Mouse (Mus musculus) c-Kit-positive CD71-positive TER-119-positive erythroid progenitor cells, embryonic 14.5 days (primary cell): ENCODE data around the gene Syt11.
A peak's percentile ranks its signal among the peaks of the same experiment; 100 is the strongest.
"Not testable (repeated sequence)": the region's sequence is repeated elsewhere in the genome, so short reads cannot be mapped to it uniquely, and the experiment has no call there.

Experiments used
- DNase-seq: peaks from one replicate; pipeline ENCODE4 v3.0.0-alpha.2; 2013; ENCODE audit warnings: low spot score

The Syt11 gene

GRCm38 (mm10) chr3:88774939-88775841 lies at the start of gene Syt11:
TSS of gene Syt11 (minus strand) at chr3:88775164.
- not testable (repeated sequence) for DNase-seq

- DNase-seq = no peak
Observed at GRCm38 (mm10) chr3:88803910-88804540, 29.1 kb upstream of the Syt11 start.

- not testable (repeated sequence) for DNase-seq
Observed at GRCm38 (mm10) chr3:88797507-88797906, 22.5 kb upstream of the Syt11 start.

DNA sequence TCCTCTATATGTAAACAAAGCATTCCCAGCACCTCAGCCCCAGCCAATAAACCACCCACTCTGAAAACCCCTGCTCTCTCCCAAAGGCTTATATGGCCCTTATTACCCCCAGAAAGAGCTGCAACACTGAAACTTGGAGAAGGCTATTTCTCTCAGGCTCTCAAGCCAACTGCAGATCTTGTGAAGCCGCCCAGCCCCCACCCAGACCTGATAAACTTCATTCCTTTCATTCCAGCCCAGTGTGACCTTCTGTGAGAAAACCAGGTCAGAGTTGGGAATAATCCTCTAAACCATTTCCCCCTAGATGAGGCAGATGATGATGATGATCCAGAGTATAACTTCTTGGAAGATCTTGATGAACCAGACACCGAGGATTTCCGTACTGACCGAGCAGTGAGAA lies 13.1 kb upstream of the Syt11 start:
- not testable (repeated sequence) for DNase-seq

GRCm38 (mm10) chr3:88786805-88787204 lies 11.8 kb upstream of the Syt11 start:
- not testable (repeated sequence) for DNase-seq

DNA sequence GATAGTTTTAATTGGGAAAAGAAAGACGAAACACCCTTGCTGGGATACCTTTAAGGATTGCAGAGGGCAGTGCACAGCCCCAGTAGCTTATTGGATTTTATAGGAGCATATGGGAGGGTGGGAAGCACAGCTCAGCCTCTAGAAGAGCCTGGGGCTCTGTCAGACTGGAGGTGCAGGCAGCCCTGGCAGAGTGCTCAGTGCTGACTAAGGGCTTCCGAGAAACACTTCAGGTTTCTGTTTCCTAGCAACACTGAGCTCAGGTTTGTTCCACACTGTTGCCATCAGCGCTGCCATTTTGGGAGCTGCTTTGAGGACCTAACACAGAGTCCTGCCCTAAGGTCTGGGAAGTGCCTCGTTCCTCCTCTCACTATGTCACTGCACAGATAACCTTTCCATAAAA lies 11.4 kb upstream of the Syt11 start:
- not testable (repeated sequence) for DNase-seq

- DNase-seq = no peak
Observed at GRCm38 (mm10) chr3:88784889-88785288, 9.9 kb upstream of the Syt11 start.

- DNase-seq = not testable (repeated sequence)
Observed at GRCm38 (mm10) chr3:88773163-88773562, 1.8 kb downstream of the Syt11 start.

DNA sequence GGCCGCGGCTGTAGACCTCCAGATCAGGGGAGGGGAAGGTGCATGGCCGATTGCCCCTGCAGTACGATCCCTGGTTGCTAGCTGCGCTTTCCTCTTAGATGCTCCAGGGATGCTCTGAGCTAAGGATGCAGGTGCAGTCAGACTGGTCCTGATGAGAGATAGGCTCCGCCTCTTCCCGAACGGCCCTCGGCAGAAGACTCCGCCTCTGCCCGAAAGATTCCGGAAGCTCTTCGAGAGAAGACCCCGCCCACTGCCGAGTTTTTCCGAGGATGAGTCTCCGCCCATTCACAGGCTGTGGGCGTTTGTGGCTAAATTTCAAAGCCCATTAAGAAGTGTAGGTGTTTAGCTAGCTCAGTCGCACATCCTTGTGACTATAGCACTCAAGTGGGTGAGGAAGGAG lies 2.6 kb downstream of the Syt11 start:
- DNase-seq = peak; percentile 70

DNA sequence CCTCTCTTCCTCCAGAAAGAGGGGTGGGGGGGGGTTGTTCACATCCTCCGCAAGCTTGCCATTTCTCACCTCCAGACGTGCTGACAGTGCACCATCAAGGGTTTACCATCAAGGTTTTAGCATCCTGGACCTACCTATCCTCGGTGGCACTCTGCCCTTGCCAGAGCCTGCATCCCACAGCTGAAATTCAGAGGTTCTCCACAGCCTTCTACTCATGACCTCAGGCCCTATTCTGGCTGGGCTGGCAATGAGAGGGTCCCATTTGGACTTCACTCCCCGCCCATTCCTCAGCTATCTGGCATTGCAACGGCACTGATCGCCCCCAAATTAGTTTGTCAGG lies 3.1 kb downstream of the Syt11 start:
- DNase-seq = not testable (repeated sequence)

DNA sequence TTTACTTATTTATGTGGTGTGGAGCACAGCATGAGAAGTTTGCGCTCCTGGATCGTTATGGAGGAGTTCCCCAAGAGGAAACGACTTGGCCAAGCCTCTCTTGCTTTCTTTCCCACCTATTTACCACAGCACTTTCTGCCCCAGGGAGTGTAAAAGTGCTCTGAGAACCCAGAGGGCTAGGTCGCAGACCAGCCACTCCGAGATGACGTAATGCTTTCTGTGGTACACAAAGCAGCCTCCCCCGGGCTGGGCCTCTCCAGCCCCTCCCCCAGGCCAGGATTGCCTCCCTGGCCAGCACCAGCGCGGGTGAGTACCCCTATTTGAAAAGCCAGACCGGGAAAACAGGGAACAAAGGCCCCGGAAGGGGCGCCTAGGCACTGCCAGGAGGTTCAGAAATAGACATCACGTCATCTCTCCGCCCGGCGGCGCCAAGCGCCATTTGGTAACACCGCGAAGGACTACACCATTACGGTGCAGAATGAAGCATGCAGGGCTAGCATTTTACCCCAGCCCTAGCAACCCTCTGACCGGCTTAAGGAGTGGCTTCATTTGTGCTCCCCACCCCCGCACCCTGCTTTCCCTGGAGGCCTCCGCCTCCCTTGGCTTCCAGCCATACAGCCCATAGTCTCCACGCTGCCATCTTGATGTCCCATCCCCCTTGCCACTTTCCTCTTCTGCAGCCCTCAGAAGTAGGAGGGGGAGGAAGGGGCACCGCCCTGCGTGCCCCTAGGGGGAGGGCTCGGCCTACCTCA lies 3.6 kb downstream of the Syt11 start:
- DNase-seq = not testable (repeated sequence)

DNA sequence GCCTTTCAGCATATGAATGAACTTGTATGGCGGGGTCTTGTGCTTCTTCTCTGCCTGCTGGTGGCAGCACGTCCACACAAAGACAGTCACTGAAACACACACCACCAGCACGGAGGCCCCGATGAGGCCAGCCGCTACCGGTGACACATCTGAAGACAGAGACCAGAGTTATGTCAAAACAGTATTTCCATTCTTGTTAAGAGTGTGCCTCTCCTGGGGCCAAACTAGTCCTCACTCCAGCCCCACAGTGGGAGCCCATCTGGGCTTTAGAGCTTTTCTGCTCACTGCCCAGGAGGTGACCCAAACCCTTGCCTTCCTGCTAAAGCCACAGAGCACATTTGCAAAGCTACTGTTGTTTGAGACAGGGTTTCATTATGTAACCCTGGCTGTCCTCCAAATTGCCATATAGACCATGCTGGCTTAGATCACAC lies 12.5 kb downstream of the Syt11 start:
- DNase-seq = no peak

- no peak for DNase-seq
Observed at GRCm38 (mm10) chr3:88761619-88762018, 13.3 kb downstream of the Syt11 start.

- DNase-seq = no peak
Observed at GRCm38 (mm10) chr3:88758045-88758500, 16.9 kb downstream of the Syt11 start.

DNA sequence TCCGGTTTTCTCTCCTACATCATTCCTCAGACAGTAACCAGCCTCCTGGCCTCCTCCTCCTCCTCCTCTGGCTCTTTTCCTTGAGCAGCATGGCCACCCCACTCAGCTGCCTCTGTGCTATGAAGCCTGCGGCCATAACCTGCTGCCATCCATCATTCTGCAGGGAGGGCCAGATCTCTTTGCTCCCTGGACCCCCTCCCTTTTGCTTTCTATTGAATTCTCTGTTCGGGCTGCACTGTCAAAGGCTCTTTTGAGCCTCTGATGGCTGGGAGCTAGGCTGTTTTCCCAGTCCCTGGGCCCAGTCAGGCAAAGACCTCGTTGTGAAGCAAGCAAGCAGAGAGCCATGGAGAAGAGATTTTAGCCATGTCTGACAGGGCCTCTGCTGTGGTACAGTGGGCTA lies 18.7 kb downstream of the Syt11 start:
- DNase-seq = no peak

DNA sequence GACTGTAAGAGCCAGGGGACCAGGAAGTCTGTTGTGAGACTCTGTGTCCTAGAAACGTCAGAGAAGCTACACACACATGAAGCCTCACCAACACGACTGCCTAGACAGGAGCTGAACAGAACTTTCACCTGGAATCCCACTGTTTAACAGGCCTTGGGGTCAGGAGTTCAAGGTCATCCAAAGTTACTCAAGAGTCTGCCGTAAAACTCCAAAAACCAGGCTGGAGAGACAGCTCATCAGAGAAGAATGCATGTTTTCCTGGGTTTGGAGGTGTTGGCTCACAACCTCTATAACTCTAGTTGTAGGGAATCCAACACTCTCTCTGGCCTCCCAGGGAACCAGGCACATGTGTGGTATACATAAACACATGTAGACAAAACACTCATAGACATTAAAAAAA lies 19.4 kb downstream of the Syt11 start:
- no peak for DNase-seq

DNA sequence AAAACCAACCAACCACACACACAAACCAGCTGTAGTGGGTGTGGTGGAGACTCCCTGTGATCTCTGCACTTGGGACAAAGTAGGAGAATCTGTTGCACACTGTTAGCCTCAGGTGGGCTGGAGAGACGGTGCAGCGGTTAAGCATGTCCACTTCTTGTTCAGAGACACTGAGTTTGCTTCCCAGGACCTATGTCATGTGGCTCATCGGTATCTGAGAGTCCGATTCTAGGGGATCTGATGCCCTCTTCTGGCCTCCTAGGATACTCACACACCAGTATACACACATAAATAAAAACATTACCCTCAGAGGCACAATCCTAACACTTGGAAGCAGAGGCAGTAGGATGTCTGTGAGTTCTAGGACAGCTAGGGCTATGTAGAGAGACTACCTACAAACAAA lies 20.7 kb downstream of the Syt11 start:
- no peak for DNase-seq

- DNase-seq = peak; percentile 55
Observed at GRCm38 (mm10) chr3:88746871-88747231, 28.1 kb downstream of the Syt11 start.

- no peak for DNase-seq
Observed at GRCm38 (mm10) chr3:88746139-88746870, 28.7 kb downstream of the Syt11 start.

DNA sequence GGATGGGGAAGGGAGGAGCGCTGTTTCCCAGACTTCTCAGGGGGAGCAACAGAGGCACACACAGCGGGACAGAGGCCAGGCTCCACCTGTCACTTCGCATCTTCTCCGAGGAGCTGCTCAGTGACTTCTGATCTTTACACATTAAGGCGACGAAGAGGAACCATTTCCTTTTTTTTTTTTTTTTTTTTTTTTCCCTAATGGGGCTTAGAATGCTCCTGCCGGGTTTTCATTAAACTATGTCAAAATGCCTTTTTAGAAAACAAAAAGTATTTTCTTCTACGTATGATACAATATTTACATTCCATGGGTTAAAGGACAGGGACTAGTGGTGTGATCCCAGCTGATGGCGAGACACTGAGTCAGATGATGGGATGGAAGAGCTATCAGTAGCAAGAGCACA lies 29.4 kb downstream of the Syt11 start:
- DNase-seq = no peak

DNA sequence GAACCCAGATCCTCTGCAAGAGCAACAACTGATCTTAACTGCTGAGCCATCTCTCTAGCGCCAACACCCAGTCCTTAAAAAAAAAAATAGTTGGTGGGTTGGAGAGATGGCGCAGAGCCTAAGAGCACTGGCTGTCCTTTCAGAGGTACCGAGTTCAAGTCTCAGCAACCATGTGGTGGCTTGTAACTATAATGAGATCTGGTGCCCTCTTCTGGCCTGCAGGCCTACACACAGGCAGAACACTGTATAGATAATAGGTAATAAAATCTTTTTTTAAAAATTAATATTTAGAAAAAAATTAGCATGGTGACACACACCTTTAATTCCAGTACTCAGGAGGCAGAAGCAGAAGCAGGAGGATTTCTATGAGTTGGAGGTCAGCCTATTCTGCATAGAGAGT lies 34.8 kb downstream of the Syt11 start:
- DNase-seq = no peak

DNA sequence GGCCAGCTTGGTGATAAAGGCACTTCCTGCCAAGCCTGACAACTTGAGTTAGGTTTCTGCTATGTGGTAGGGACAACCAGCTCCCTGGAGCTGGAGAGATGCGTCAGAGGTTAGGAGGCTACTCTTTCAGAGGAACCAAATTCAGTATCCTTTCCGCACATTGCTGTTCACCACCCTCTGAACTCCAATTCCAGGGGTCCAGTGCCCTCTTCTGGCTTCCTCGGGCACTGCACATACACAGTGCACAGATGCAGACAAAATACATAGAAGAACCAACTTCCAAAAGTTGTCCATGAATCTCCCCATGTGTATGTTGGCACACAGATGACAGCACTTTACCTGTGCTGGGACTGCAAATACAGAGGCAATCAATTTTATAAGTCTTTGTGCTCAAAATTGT lies 36.3 kb downstream of the Syt11 start:
- DNase-seq = peak; percentile 53
